Mouse (Mus musculus) adrenal gland, adult 8-10 months (tissue): ENCODE measurements at regions not wholly inside any gene's neighbourhood (a gene's known extent, or its start where the extent isn't known, plus 50 kb on each side); places are given as distances from the start of the nearest gene placed in this dataset.

Experiments
- DNase-seq: peaks from one replicate; pipeline ENCODE4 v3.0.0; 2022

DNA sequence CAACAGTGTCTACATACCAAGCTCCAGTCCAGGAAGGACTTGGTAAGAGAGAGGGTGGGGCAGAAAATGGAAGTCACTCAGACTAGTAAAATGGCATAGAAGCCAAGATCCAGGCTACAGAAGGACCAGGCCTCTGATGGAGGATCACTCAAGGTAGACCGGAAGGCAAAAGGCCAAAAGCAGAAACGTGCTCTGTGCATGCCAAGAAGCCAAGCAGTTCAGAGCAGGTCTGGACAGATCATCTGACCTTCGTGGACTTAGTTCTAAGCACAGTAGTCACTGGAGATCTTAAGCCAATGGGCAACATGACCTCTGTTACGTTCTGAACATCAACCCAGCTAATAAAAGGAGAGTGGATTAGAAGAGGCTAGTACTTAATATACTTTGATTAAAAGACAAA is 90.6 kb upstream of the Sesn3 start:
- no peak for DNase-seq

DNA sequence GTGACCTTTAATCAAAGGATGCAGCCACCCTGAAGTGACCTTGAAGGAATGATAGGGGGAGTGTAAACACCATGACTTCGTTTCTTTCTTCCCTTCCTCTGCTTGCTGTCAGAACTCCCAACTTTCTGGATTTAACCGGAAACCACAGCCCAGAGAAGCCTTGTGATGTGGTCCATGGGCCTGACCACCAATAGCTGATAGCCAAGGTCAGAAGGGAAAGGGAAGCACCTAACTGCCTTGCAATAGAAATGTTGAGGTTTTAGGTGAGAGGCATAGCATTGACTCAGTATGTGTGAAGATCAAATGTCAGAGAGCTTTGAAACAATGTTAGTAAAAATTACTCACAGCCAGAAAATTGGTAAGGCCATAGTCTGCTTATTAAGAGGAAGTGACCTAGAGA is 89.2 kb upstream of the Sesn3 start:
- no peak for DNase-seq

DNA sequence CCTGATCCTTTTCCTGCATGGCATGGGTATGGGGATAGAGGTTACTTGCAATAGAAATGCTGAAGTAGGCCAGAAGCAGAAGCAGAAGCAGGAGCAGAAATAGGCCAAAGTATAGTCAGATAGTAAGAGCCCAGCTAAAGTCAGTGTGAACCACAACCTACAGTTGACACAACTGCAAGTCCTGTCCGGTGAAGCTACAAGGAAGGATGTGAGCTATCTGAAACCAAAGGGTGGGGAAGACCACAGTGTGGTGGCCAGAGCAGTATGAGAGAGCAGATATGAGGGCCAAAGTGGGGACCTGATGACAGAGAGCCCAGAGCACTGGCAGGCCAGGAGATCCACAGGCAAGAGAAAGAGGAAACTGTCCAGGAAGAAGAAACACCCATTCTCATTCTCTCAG is 87.1 kb upstream of the Sesn3 start:
- DNase-seq, result no peak

DNA sequence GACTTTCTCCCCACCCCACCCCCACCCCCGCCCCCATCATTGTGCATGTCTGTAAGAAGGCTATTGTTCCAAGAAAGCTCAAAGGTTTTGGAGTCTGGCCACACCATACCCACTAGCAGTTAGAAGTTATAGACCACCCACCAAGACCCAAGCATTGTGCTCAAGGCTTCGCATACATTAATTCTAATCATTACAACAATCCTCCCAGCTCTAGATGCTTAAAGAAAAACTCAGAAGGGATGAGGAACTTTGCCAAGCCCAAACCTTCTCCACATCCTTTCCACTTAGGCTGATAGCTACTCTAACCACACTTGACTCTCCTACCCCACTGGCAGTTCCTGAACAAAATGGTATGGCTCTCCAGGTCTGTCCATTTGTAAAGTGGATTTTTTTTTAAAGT is 86.4 kb upstream of the Sesn3 start:
- no peak for DNase-seq

DNA sequence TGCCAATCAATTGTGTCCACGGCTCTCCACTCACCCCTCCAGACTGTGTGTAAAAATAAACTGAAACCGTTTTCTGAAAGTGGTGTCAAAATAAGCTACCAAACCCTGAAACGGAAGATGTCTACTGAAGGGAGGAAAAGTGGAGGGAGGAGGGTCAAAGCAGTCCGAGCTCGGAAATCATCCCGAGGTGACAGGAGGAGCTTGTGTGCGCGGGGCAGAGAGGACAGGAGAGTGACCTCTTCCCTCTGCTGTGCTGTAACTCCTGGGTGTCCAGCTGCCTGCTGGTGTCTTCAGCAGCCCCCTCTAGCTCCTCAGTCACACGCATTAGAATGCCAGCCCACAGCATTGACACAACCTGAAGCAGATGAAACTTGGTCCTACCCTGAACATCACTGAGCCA is 84.2 kb upstream of the Sesn3 start:
- no peak for DNase-seq

DNA sequence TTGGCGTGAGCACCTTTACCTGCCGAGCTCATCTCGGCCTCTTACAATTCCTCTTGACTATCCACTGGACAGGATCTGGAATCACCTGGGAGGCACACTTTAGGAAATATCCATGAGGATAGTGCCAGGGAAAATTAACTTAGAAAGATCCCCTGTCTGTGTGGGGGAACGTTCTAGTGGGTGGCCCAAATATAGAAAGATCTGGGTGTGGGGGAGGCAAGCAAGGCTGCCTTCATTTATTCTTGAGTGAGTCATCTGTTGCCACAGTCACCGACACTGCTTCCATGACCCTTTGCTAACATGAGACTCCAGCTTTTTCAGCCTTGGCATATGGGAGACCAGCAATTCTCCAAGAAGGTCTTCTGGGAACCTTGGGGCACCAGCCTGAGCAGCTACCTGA is 80.1 kb upstream of the Sesn3 start:
- DNase-seq, result no peak

DNA sequence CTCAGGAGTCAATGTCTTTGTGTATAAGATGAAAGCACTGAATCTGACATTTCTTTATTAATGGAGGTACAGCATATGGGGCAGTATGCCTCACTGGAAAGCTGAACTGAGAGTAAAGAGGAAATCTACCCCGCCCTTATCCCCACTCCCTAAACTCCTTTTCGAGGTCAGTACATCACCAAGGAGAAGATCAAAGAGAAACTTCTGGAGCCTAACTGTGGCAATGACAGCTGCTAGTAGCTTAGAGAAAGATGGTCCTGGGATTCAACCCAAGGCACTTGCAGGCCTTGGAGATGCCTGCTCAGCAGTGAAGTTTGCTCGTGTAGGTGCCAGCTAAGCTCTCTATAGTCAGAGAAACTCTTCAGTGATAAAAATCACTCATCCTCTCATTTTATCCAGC is 75.8 kb upstream of the Sesn3 start:
- no peak for DNase-seq

DNA sequence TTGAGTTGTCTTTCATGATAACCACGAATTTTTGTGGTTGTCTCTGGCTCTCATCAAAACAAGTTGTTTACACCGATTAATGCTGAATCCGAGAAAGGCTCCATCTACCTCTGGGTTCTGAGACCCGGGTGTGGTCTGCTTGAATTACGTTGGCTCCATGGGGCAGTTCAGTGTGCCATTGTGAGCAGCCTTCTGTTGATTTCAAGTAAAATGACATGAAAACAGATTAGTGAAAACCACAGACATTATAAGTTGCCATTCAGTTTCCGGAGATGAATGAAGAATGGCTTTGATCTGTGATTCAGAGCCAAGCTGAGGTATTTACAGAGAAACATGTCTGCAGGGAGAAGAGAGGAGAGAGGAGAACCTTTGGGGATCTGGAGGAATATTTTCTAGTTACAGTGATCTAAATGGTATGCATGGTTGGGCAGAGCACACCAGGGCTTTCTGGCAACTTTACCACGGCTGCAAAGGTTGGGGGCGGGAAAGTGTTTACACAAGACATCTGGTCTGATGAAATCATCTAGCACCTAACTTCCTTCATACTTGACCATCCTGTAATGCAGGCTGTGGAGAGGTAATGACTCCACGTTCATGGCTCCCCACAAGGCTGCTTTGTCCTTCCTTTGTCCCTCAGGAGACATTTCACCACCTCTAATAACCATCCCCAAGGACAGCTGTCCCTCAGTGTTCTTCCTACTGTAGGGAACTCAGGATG is 74.7 kb upstream of the Sesn3 start:
- DNase-seq, result no peak

DNA sequence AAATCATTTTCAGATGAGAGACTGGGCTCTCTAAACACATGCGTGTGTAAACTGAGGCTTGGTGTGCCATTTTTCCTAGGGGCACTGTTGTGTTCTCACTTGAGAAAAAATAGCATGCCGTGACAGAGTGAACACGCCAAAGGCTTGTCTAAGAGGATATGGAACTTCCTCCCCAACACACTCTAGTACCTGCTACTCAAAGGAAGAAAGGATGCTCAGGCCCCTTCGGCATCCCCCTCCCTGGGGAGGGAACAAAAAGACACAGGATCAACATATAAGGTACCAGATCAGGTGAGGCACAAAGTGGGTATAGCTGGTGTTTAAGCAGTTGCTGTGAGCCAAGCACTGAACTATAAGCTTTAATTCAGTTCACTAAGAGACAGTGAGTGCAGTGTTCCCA is 74.0 kb upstream of the Sesn3 start:
- DNase-seq, result no peak

DNA sequence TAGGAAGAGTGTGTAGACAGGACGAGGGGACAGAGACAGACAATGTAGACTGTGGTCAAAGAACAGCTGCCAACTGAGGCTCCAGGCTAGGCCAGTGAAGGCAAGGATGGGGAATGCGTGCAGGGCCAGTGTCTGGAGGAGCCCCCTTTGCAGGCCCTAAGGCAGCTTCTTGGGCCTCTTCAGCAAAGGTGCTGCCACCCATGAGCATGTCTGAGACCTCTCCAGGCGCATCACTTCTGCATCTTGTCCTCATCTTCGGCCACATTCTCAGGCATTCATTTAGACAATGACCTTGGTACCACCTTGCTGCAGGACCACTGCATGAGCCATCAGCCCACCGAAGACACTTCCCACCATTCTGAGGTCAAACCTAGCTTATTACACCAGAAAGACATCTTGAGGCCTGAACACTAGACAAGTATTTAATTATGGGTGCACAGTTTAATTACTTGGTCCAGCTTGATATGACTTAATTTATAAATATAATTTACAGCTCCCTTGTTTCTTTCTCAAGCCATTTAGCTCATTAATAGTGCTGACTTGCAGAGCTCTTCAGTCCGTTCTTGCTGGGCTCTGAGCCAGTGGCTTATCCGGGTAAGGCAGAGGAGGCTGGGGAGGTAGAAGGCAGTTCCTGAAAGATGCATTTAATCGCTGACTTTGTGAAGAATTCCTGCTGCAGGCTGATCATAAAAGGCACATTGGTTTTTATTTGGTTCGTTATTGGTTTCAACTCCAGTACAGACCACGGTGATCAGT is 72.1 kb upstream of the Sesn3 start:
- no peak for DNase-seq

DNA sequence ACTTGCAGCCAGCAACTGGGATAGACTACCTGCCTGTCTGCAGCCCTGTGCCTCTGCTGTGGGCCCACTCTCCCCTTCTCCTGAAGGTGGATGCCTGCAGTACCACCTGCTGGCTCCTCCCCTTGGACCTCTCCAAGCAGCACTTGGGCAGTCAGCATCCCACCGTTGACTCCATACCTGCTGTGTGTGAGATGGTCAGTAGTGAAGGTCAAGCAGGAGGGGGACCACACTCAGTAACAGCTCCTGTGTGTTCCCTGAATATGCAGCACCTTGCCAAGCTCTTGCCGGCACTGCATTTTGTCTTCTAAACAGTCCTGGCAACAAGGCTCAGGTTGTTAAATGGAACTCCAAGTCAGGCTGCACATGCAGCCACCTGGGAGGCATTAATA is 71.6 kb upstream of the Sesn3 start:
- no peak for DNase-seq

DNA sequence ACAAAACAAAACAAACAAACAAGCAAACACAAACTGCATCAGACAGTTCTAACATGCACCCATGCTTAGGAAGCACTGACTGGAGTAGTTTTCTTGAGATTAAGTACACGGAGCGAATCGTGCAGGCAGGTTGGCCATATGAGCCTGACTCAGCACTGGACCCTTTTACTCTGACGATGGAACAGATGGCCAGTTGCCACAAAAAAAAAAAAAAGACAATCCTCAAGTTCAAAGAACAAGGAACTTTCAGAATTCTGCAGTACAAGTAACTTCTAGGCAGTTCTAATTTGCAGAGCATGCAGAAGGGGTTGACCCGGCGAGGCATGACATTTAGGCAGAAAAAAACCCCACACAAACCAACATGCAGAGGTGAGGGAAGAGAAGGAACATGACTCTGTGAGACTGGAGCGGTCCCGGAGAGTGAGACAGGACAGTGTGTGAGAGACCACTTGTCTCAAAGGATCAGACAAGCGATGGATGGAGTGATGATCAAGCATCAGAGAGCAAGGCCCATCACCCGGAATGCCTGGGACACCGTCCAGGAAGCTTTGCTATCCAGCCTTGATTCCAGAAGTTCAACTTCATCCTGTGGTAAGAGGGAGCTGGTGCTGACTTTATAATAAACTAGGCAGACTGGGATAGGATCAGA is 71.0 kb upstream of the Sesn3 start:
- DNase-seq, result no peak

DNA sequence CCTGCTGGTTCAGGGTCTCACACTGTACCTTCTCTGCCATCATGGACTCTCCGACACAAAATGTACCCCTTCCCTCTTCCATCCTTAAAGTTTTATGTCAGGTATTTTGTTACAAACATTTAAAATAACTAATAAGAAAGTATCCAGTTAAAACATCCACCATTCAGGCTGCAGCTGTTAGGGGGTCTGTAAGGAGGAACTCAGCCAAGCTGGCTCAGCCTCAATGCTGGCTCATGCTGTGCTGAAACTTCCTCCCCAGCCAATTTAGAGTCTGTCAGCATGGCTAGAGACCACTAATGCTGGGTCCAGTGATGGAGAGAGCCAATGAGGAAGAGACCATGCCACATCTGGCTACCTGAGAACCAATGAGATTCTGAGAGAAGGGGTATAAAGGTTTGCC is 70.0 kb upstream of the Sesn3 start:
- no peak for DNase-seq

DNA sequence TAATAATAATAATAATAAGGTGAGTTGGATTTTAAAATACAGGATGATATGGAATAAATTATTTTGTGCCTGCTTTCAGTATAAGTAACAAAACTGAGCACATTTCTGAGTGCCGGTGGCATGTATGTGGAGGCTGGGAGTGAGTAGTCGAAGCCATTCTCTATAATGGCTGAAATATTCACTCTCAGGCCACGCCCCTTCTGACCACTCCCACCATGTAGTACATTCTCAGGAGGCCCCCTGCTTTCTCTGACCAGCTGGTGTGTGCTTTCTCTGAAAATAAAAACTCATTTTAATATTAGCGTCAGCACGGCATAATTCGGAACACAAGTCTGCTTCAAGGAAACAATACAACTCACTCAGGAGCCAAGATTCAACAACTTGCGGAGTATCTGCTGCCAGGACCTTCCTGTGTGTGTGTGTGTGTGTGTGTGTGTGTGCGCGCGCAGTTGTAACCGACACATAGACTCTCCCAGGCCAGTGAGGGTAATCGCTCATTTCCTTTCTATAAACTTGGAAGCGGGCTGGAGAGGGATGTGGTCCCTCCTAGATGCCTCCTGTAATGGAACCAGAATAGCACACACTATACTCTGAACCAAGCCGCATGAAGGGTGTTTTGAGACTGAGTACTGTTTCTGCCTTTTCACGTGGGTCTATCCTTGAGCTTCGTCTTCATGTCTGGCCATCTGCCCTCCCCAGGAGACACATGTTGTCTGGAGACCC is 67.9 kb upstream of the Sesn3 start:
- DNase-seq, result no peak

DNA sequence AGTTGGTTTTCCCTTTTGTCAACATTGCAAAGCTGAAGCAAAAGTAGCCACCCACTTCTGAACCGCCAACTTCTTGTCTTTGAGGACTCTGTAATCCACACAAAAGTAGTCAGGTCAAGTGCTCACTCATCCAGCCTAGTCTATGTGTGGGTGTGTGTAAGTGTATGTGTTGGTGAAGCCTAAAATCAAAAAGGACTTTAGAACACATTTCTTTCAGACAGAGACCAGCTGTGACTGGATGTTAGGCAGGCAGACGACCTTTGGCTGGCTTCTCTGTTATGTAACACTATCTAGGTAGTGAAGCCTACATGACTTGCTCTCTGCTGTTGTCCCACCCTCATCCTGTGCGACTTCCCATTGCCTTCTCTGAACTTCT is 67.3 kb upstream of the Sesn3 start:
- no peak for DNase-seq

DNA sequence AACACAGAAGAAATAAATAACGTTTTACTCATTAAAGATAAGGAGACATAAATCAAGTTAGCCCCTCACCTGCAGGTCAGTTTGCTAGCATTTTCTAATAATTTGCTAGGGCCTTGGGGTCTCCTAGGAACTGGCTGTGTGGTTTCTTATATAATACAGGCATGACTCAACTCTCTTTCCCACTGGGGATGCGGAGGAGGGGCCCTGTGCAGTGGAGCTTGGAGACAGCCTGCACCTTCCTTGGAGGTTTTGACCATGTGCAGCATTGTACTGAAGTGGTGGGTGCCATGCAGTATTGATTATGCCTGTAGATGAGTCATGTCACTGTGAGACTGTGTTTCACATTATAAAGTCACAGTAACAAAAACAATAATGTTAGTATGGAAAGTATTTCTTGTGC is 61.6 kb upstream of the Sesn3 start:
- DNase-seq, result no peak

DNA sequence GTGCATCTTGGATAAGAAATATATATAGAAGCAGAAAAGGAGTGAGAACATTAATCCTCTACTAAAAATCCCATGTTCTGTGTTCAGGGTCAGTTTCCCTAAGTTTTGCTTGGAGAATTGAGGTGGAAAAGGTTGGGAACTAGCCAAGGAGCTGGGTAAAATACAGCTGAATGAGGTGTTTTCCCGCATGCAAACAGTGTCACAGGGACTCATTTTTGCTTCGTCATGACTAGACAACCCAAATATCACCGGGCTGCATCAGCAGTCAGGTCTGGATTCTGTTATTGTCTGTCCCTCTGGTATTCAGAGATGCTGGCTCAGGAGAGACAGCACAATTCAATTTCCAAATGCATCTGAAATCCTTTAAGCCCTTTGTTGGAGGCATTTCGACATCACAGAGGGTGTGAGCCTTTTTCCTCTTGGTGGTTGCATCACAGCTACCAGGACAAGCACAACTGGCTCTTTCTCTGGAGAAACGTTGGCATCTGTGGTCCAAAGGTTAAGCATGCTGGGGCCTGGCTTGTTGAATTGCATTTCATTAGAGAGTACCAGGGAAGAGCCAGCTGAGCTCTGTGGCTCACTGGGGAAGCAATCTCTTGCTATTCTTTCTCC is 59.6 kb upstream of the Sesn3 start:
- DNase-seq, result peak; percentile 20

DNA sequence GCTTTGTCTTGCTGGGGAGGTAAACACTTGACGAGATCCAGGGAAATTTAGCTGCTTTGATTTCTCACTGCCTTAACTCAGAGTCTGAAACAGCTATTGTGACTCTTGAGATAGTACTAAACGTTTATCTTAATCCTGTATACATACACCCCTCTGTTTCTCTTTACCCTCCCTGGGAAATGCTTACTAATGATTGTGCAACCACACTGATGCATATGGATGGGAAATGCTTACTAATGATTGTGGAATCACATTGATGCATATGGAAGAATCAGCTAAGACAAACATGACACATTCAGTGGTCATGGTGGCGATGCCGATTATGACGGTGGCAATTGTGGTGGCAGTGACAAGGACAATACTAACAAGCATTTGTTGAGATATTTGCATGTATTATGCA is 58.9 kb upstream of the Sesn3 start:
- no peak for DNase-seq

DNA sequence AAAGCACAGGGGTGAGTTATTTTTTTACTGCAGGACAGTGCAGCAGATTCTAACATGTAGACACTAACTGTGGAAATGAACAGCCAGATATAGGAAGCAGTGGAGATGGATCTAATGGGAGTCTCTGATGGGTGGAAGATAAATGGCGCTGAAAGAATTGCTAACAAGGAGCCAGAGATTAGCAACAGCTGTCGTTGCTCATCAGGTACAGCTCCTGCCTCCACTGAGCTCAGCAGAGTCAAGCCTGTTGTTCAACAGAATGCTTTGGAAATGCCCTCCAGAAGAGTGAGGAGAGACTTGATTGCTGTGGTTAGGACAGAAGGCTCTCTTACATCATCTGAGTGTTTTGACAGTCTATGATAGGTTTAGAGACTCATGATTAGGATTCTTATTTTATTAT is 51.9 kb upstream of the Sesn3 start:
- no peak for DNase-seq
